Mouse (Mus musculus): ENCODE data around the gene Prkar1b.

GRCm38 (mm10) chr5:138999716-139000115 is 150.1 kb downstream of the Prkar1b start:
- TF ChIP-seq CTCF (IDR thresholded peaks at IDR 0.05; ENCODE audit: control insufficient read depth, insufficient read depth, insufficient replicate concordance, low read depth, low read length) (no peak), POLR2A (IDR thresholded peaks at IDR 0.05; ENCODE audit: control insufficient read depth, low read depth, low read length) (no peak)

Measured in testis, adult 2 months (tissue).